Comparison of ENCODE assay signal across 13 mouse cellular contexts in genomic region chr6:32052135-32052915, GRCm38 (mm10). TPM values are rescaled to one million over a fixed set of nuclear protein-coding genes. Genes with fewer than 3 reads are reported as not detected.
DNase-seq lines count a peak whose midpoint lies in the region; ATAC-seq and TF ChIP-seq lines count a peak whose summit lies in the region.
"Had no signal": no experiment of that assay in that cellular context is flagged by ENCODE, and none has a peak within 500 bp of the region (broad histone marks: within the 10 kb centered on the region; RNA-seq: fewer than 3 reads in every experiment).

No protein-coding gene starts in this region.

- H3K4me2 ChIP-seq in intestine, embryonic 14.5 days (ENCODE audit: low read length) = no peak overlapping the region
- no peak overlapping the region for H3K4me2 ChIP-seq in intestine, embryonic 15.5 days (replicated peaks)
- no peak overlapping the region for H3K4me2 ChIP-seq in midbrain, postnatal 0 days (ENCODE audit: low read depth, low read length, poor library complexity, severe bottlenecking)
- H3K4me2 ChIP-seq in midbrain, embryonic 11.5 days = no peak overlapping the region
- no peak overlapping the region for H3K4me2 ChIP-seq in stomach, embryonic 14.5 days (replicated peaks; ENCODE audit: low read depth, low read length)
- H3K4me2 ChIP-seq: embryonic facial prominence, embryonic 15.5 days; neural tube, embryonic 13.5 days had no signal

- no peaks in the 10 kb centered on the region for H3K4me1 ChIP-seq in intestine, embryonic 14.5 days (replicated peaks; ENCODE audit: control insufficient read depth, insufficient read depth, low read length)
- no peaks in the 10 kb centered on the region for H3K4me1 ChIP-seq in intestine, embryonic 15.5 days (replicated peaks)
- 0 out of 2 replicates have a peak, but pooled peaks cover 3% of the 10 kb centered on the region for H3K4me1 ChIP-seq in midbrain, postnatal 0 days (ENCODE audit: insufficient read depth, low read length)
- H3K4me1 ChIP-seq in midbrain, embryonic 11.5 days (ENCODE audit: control insufficient read depth, insufficient read depth, low read length) = no peaks in the 10 kb centered on the region
- H3K4me1 ChIP-seq in stomach, embryonic 14.5 days (ENCODE audit: control insufficient read depth, insufficient read depth, low read length) = no peaks in the 10 kb centered on the region
- H3K4me1 ChIP-seq: embryonic facial prominence, embryonic 15.5 days had no signal

- H3K36me3 ChIP-seq in intestine, embryonic 14.5 days (ENCODE audit: control insufficient read depth, insufficient read depth, low read length) = no peaks in the 10 kb centered on the region
- H3K36me3 ChIP-seq in intestine, embryonic 15.5 days = no peaks in the 10 kb centered on the region
- no peaks in the 10 kb centered on the region for H3K36me3 ChIP-seq in midbrain, postnatal 0 days (ENCODE audit: insufficient read depth, low read length)
- no peaks in the 10 kb centered on the region for H3K36me3 ChIP-seq in midbrain, embryonic 11.5 days (ENCODE audit: control insufficient read depth, insufficient read depth, low read length)
- H3K36me3 ChIP-seq in stomach, embryonic 14.5 days (ENCODE audit: control insufficient read depth, insufficient read depth, low read length) = no peaks in the 10 kb centered on the region
- H3K36me3 ChIP-seq: embryonic facial prominence, embryonic 15.5 days; G1E; neural tube, embryonic 13.5 days had no signal

- no peak for ATAC-seq in intestine, embryonic 14.5 days (replicated peaks; ENCODE audit: low FRiP score, low TSS enrichment, low read depth)
- ATAC-seq in intestine, embryonic 15.5 days = no peak
- 0 out of 2 replicates have a peak, but pooled peaks have one; percentile 41 for ATAC-seq in midbrain, postnatal 0 days (ENCODE audit: low FRiP score)
- no peak for ATAC-seq in midbrain, embryonic 11.5 days (ENCODE audit: low FRiP score)
- peak; percentile 71; the same call in 1 of the 2 replicates for ATAC-seq in stomach, embryonic 14.5 days (ENCODE audit: insufficient number of reproducible peaks, insufficient read depth, low FRiP score, low read depth)

- H3K27me3 ChIP-seq in intestine, embryonic 14.5 days (replicated peaks; ENCODE audit: control insufficient read depth, insufficient read depth, low read length) = no peaks in the 10 kb centered on the region
- no peaks in the 10 kb centered on the region for H3K27me3 ChIP-seq in intestine, embryonic 15.5 days (replicated peaks)
- H3K27me3 ChIP-seq in midbrain, postnatal 0 days (ENCODE audit: insufficient read depth, low read length) = no peaks in the 10 kb centered on the region
- no peaks in the 10 kb centered on the region for H3K27me3 ChIP-seq in midbrain, embryonic 11.5 days (ENCODE audit: control insufficient read depth, insufficient read depth, low read length)
- H3K27me3 ChIP-seq in stomach, embryonic 14.5 days (ENCODE audit: control insufficient read depth, insufficient read depth, low read length) = no peaks in the 10 kb centered on the region
- H3K27me3 ChIP-seq: embryonic facial prominence, embryonic 15.5 days; neural tube, embryonic 13.5 days had no signal

- no peak overlapping the region for H3K27ac ChIP-seq in intestine, embryonic 14.5 days (ENCODE audit: low read depth)
- H3K27ac ChIP-seq in intestine, embryonic 15.5 days = no peak overlapping the region
- 0 out of 2 replicates have a peak overlapping the region, but pooled peaks have one; percentile 6 for H3K27ac ChIP-seq in midbrain, postnatal 0 days (ENCODE audit: low read depth, low read length)
- no peak overlapping the region for H3K27ac ChIP-seq in midbrain, embryonic 11.5 days (ENCODE audit: low read depth, low read length)
- H3K27ac ChIP-seq in stomach, embryonic 14.5 days (ENCODE audit: low read length) = peak overlapping the region; percentile 33; the same call in 1 of the 2 replicates
- H3K27ac ChIP-seq: embryonic facial prominence, embryonic 15.5 days; neural tube, embryonic 13.5 days had no signal

- WGBS in intestine, embryonic 14.5 days = 59% methylated on average over 6 of the region's 6 CpGs
- 58% methylated on average over 6 of the region's 6 CpGs for WGBS in intestine, embryonic 15.5 days
- WGBS in midbrain, postnatal 0 days = 53% methylated on average over 6 of the region's 6 CpGs
- WGBS in midbrain, embryonic 11.5 days = 91% methylated on average over 6 of the region's 6 CpGs
- WGBS in stomach, embryonic 14.5 days = 55% methylated on average over 6 of the region's 6 CpGs

- no peaks in the 10 kb centered on the region for H3K9me3 ChIP-seq in intestine, embryonic 14.5 days (ENCODE audit: control insufficient read depth, low read length)
- H3K9me3 ChIP-seq in intestine, embryonic 15.5 days = no peaks in the 10 kb centered on the region
- no peaks in the 10 kb centered on the region for H3K9me3 ChIP-seq in midbrain, postnatal 0 days (ENCODE audit: low read length)
- no peaks in the 10 kb centered on the region for H3K9me3 ChIP-seq in midbrain, embryonic 11.5 days (ENCODE audit: control insufficient read depth, low read length)
- no peaks in the 10 kb centered on the region for H3K9me3 ChIP-seq in stomach, embryonic 14.5 days (ENCODE audit: control insufficient read depth, low read depth, low read length)
- H3K9me3 ChIP-seq: embryonic facial prominence, embryonic 15.5 days; G1E; neural tube, embryonic 13.5 days had no signal

- peak; percentile 44 for DNase-seq in intestine, embryonic 14.5 days (ENCODE audit: low spot score)
- peak; percentile 64 for DNase-seq in midbrain, postnatal 0 days (ENCODE audit: low spot score)
- no peak for DNase-seq in midbrain, embryonic 11.5 days (ENCODE audit: low spot score, missing footprints)
- DNase-seq in cerebellum, postnatal 25 days = peak; percentile 20 to 40
- DNase-seq in embryo, embryonic 9.5 days (ENCODE audit: extremely low spot score) = no peak

- no peak overlapping the region for H3K4me3 ChIP-seq in intestine, embryonic 14.5 days (ENCODE audit: low read depth, low read length)
- H3K4me3 ChIP-seq in intestine, embryonic 15.5 days (replicated peaks) = no peak overlapping the region
- H3K4me3 ChIP-seq in midbrain, postnatal 0 days (ENCODE audit: low read depth, low read length) = no peak overlapping the region
- no peak overlapping the region for H3K4me3 ChIP-seq in midbrain, embryonic 11.5 days (ENCODE audit: low read depth, low read length)
- H3K4me3 ChIP-seq in stomach, embryonic 14.5 days (ENCODE audit: low read depth, low read length) = no peak overlapping the region
- H3K4me3 ChIP-seq: embryonic facial prominence, embryonic 15.5 days; neural tube, embryonic 13.5 days had no signal

- H3K9ac ChIP-seq in intestine, embryonic 14.5 days (ENCODE audit: low read length) = no peak overlapping the region
- no peak overlapping the region for H3K9ac ChIP-seq in intestine, embryonic 15.5 days
- no peak overlapping the region for H3K9ac ChIP-seq in midbrain, postnatal 0 days (replicated peaks; ENCODE audit: low read length, poor library complexity, severe bottlenecking)
- no peak overlapping the region for H3K9ac ChIP-seq in midbrain, embryonic 11.5 days (ENCODE audit: low read length)
- H3K9ac ChIP-seq in stomach, embryonic 14.5 days (replicated peaks; ENCODE audit: low read depth, low read length) = no peak overlapping the region
- H3K9ac ChIP-seq: embryonic facial prominence, embryonic 15.5 days; neural tube, embryonic 13.5 days had no signal

- no peak for TF ChIP-seq CTCF in midbrain, postnatal 0 days (IDR thresholded peaks at IDR 0.05)

RNA-seq across cellular contexts. Expression of gene 1700012A03Rik, which starts 2.3 kb away (rescaled TPM):
- not detected in 2 replicates for polyA plus RNA-seq in intestine, embryonic 14.5 days (2014; fragmentation: Nextera tagmentation; extraction: Ambion mirVana)
- polyA plus RNA-seq in intestine, embryonic 15.5 days (2015; fragmentation: Nextera tagmentation; extraction: Ambion mirVana) = not detected in 2 replicates
- not detected in 2 replicates for total RNA-seq in midbrain, postnatal 0 days (2014; rRNA removed)
- not detected in 2 replicates for polyA plus RNA-seq in midbrain, postnatal 0 days (2015; fragmentation: Nextera tagmentation; extraction: Ambion mirVana)
- not detected in 2 replicates for polyA plus RNA-seq in midbrain, embryonic 11.5 days (2014; fragmentation: Nextera tagmentation; extraction: Ambion mirVana)
- not detected in 2 replicates for polyA plus RNA-seq in stomach, embryonic 14.5 days (2014; fragmentation: Nextera tagmentation; extraction: Ambion mirVana)
- total RNA-seq: G1E; granulocyte monocyte progenitor cell, adult 5-6 weeks; layer of hippocampus, postnatal 36 days had no signal
- polyA plus RNA-seq: embryonic facial prominence, embryonic 15.5 days; G1E; liver, embryonic 16.5 days; neural tube, embryonic 13.5 days had no signal

Comparison
In these comparisons a context has a peak if more than half of its experiments do, and no peak if none do; other contexts are left out.
1. ATAC-seq: peak in midbrain, postnatal 0 days (single experiment) and stomach, embryonic 14.5 days (single experiment); none in intestine, embryonic 14.5 days (single experiment), intestine, embryonic 15.5 days (single experiment) and midbrain, embryonic 11.5 days (single experiment).
2. DNase-seq: peak in intestine, embryonic 14.5 days (single experiment), midbrain, postnatal 0 days (single experiment) and cerebellum, postnatal 25 days (2 of 2); none in midbrain, embryonic 11.5 days (single experiment) and embryo, embryonic 9.5 days (single experiment).
3. H3K27ac ChIP-seq: peak in midbrain, postnatal 0 days (single experiment) and stomach, embryonic 14.5 days (single experiment); none in intestine, embryonic 14.5 days (single experiment), intestine, embryonic 15.5 days (single experiment) and midbrain, embryonic 11.5 days (single experiment).